Mouse (Mus musculus) E14TG2a.4 (cell line): ENCODE results near the gene Fndc7.
"Not testable (repeated sequence)": the region's sequence is repeated elsewhere in the genome, so short reads cannot be mapped to it uniquely, and the experiment has no call there.

Experiments
- H3K27me3 ChIP-seq: 2 replicates; pipeline ENCODE4 v1.6.1; 2014; ENCODE audit warnings: low read length, control low read depth; ENCODE audit not compliant: insufficient read depth
- H3K36me3 ChIP-seq: 2 replicates; pipeline ENCODE4 v1.6.1; 2014; ENCODE audit warnings: low read length, control low read depth; ENCODE audit not compliant: insufficient read depth
- H3K4me1 ChIP-seq: replicated peaks from 2 replicates; pipeline ENCODE4 v1.6.1; 2014; ENCODE audit warnings: low read depth, low read length, control low read depth
- H3K4me3 ChIP-seq: replicated peaks from 2 replicates; pipeline ENCODE4 v1.5.1; 2014; ENCODE audit warnings: mild to moderate bottlenecking, low read length
- H3K9me3 ChIP-seq: 2 replicates; pipeline ENCODE4 v1.6.1; 2014; ENCODE audit warnings: low read length, control low read depth
- CTCF ChIP-seq: conservative IDR thresholded peaks from 2 replicates; pipeline ENCODE4 v1.5.1; 2014; ENCODE audit warnings: low read length
- NANOG ChIP-seq: IDR thresholded peaks from 2 replicates; pipeline ENCODE4 v1.6.1; 2014; ENCODE audit warnings: borderline replicate concordance, low read length, mixed read lengths
- POU5F1 ChIP-seq: IDR thresholded peaks from 2 replicates; pipeline ENCODE4 v1.6.1; 2014; ENCODE audit warnings: low read length, borderline replicate concordance

Fndc7 gene

DNA sequence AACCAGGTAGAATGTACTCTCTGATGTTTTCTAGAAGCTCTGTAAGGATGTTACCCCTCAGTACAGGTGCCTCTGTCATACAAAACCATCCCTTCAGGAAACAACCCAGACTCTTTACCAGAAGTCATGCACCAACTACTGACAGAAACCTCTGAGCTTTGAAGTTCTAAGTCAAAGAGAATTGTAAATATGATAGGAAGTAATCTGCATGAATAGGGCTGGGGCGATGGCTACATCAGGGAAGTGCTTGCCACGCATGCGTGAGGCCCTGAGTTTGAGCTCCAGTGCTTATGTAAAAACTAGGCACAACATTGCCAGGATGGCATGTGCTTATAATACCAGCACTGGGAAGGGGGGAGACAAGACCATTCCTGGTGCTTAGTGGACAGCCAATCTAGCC, 24.1 kb downstream of the Fndc7 start:
- Histone ChIP-seq H3K4me1 (peaks cover 12% of the 10 kb centered on the region), H3K4me3 (no peak overlapping the region), H3K27me3 (peaks cover 6% of the 10 kb centered on the region; the same call in 1 of the 2 replicates), H3K9me3 (no peaks in the 10 kb centered on the region; the same call in 1 of the 2 replicates), H3K36me3 (no peaks in the 10 kb centered on the region)
- TF ChIP-seq NANOG (no peak), POU5F1 (no peak), CTCF (no peak)

GRCm38 (mm10) chr3:108865129-108865528, 24.7 kb downstream of the Fndc7 start:
- TF ChIP-seq POU5F1: no peak
- no peak for TF ChIP-seq NANOG
- no peak for TF ChIP-seq CTCF
- H3K9me3 ChIP-seq: no peaks in the 10 kb centered on the region; the same call in 1 of the 2 replicates
- peaks cover 12% of the 10 kb centered on the region for H3K4me1 ChIP-seq
- H3K27me3 ChIP-seq: peaks cover under 1% of the 10 kb centered on the region; the same call in 1 of the 2 replicates
- H3K4me3 ChIP-seq: no peak overlapping the region
- no peaks in the 10 kb centered on the region for H3K36me3 ChIP-seq

GRCm38 (mm10) chr3:108863091-108863490, 26.7 kb downstream of the Fndc7 start:
- TF ChIP-seq NANOG (no peak), CTCF (no peak), POU5F1 (no peak)
- H3K9me3 ChIP-seq: no peaks in the 10 kb centered on the region; the same call in 1 of the 2 replicates
- no peaks in the 10 kb centered on the region for H3K27me3 ChIP-seq
- H3K36me3 ChIP-seq: no peaks in the 10 kb centered on the region
- H3K4me3 ChIP-seq: no peak overlapping the region
- H3K4me1 ChIP-seq: peaks cover 9% of the 10 kb centered on the region

- not testable (repeated sequence) for H3K4me3 ChIP-seq, H3K9me3 ChIP-seq, H3K36me3 ChIP-seq, H3K27me3 ChIP-seq
- peaks cover 17% of the 10 kb centered on the region for H3K4me1 ChIP-seq
Observed at GRCm38 (mm10) chr3:108862282-108862681, 27.5 kb downstream of the Fndc7 start.

GRCm38 (mm10) chr3:108860786-108861185, 29.0 kb downstream of the Fndc7 start:
- no peak for TF ChIP-seq NANOG
- no peak for TF ChIP-seq CTCF
- no peak for TF ChIP-seq POU5F1
- H3K9me3 ChIP-seq: no peaks in the 10 kb centered on the region

DNA sequence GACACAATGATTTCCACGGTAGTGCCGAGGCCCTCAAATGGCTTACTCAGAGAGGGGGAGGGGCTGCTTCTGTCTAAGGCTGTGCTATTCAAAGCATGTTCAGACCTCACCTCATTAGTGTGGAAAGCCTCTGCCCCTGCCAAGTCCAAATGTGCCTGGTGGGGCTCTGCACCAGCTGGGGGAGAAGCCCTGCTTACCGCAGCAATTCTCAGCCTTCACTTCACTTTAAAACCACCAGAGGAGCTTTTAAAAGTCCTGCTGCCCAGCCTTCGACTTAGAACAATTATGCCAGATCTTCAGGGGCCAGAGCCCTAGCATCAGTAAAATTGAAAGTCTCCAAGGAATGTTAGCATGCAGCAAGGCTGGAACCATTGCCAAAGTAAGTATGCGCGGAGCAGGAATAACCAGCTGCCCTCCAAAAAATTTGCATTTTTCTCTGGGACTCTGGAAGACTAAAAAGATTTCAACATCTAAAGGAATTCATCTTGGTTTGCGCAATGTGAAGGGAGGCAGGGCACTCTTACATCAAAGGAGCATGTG, 31.5 kb downstream of the Fndc7 start:
- TF ChIP-seq POU5F1 (no peak), NANOG (no peak), CTCF (no peak)
- Histone ChIP-seq H3K27me3 (peaks cover 24% of the 10 kb centered on the region), H3K36me3 (no peaks in the 10 kb centered on the region), H3K9me3 (no peaks in the 10 kb centered on the region), H3K4me3 (no peak overlapping the region), H3K4me1 (peaks cover 41% of the 10 kb centered on the region)

More at GRCm38 (mm10) chr3:108860786-108861185, 29.0 kb downstream of the Fndc7 start:
- no peaks in the 10 kb centered on the region for H3K36me3 ChIP-seq
- peaks cover 32% of the 10 kb centered on the region for H3K4me1 ChIP-seq
- no peak overlapping the region for H3K4me3 ChIP-seq
- peaks cover 5% of the 10 kb centered on the region for H3K27me3 ChIP-seq

GRCm38 (mm10) chr3:108857714-108858113, 32.1 kb downstream of the Fndc7 start:
- Histone ChIP-seq H3K9me3 (no peaks in the 10 kb centered on the region), H3K4me3 (no peak overlapping the region), H3K27me3 (peaks cover 24% of the 10 kb centered on the region), H3K4me1 (peaks cover 41% of the 10 kb centered on the region), H3K36me3 (no peaks in the 10 kb centered on the region)
- TF ChIP-seq POU5F1 (no peak), NANOG (no peak), CTCF (no peak)

- TF ChIP-seq POU5F1 (no peak), NANOG (peak; percentile 21; the same call in 1 of the 2 replicates)
- peaks cover 27% of the 10 kb centered on the region for H3K27me3 ChIP-seq
- no peaks in the 10 kb centered on the region for H3K9me3 ChIP-seq
- H3K36me3 ChIP-seq: no peaks in the 10 kb centered on the region
- no peak overlapping the region for H3K4me3 ChIP-seq
- peaks cover 43% of the 10 kb centered on the region for H3K4me1 ChIP-seq
Observed at GRCm38 (mm10) chr3:108857124-108857470, 32.7 kb downstream of the Fndc7 start.

GRCm38 (mm10) chr3:108856386-108857123, 33.3 kb downstream of the Fndc7 start:
- H3K36me3 ChIP-seq: no peaks in the 10 kb centered on the region

More at GRCm38 (mm10) chr3:108856386-108857123, 33.3 kb downstream of the Fndc7 start:
- Histone ChIP-seq H3K4me3 (no peak overlapping the region), H3K4me1 (peaks cover 46% of the 10 kb centered on the region), H3K27me3 (peaks cover 32% of the 10 kb centered on the region), H3K9me3 (no peaks in the 10 kb centered on the region)
- TF ChIP-seq CTCF (0 out of 2 replicates have a peak, but pooled peaks have one; percentile 17), NANOG (no peak)
